In the genomic region with DNA sequence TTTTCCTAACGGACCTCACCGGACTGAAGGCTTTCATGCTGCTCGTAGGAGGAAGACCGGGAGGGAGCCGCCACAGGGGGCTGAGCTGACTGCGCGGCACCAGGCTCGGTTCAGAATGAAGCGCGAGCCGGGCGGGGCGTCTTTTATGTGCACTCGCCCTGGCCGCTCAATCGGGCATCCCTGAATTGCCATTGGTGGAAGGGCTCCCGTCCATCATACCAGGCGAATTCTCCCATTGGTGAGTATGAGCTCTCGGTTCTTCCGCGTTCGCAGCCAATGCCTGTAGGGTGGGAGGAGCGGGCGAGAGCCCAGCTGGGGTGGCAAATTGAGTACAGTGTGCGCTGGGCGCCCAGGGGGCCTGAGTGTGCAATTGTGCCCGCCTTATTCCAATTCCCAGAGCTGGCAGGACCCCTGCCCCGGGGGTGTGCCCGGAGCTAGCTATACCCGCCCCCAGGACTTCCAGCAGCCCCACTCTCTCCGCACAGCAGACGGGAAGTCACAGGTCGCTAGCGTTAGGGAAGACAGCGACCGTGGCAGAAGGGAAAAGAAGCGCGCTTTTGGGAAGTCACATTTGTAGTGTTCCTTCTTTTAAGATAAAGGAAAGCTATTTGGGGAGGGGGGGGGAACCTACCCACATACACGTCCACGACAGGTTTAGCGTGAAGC, we compare ENCODE assay signal across 8 mouse cellular contexts. TPM values are rescaled to one million over a fixed set of nuclear protein-coding genes. Genes with fewer than 3 reads are reported as not detected.
DNase-seq lines count a peak whose midpoint lies in the region; ATAC-seq lines count a peak whose summit lies in the region.

No protein-coding gene starts in this region.

- 0 out of 2 replicates have a peak, but pooled peaks cover 3% of the 10 kb centered on the region for H3K36me3 ChIP-seq in intestine, embryonic 14.5 days (ENCODE audit: control insufficient read depth, insufficient read depth, low read length)

- intact Hi-C loops in left cerebral cortex, postnatal 10 days (cut with DNase I) = loop anchor here (2.0 to 10.0 kb wide), 9 partner anchors 65 to 1181 kb away; no protein-coding TSS in a partner anchor

- H3K27ac ChIP-seq in intestine, embryonic 14.5 days (ENCODE audit: low read depth) = peak overlapping the region; percentile 99

- peak; percentile 99 to 100 for DNase-seq in adrenal gland, adult 18-20 months (ENCODE audit: low spot score in 2 of 2)
- DNase-seq in embryo, embryonic 11 days = peak; percentile 97
- DNase-seq in gastrocnemius, postnatal 25 days = peak; percentile 98
- peak; percentile 98 for DNase-seq in intestine, embryonic 14.5 days (ENCODE audit: low spot score)
- DNase-seq in left cerebral cortex, postnatal 10 days (ENCODE audit: extremely low spot score in 1 of 2, low spot score in 2 of 2) = peak; percentile 97 to 99
- peak; percentile 99 for DNase-seq in right cerebral cortex, postnatal 10 days (ENCODE audit: low spot score in 2 of 2)
- DNase-seq in urinary bladder, postnatal 14 days (ENCODE audit: low spot score) = peak; percentile 98

- peak overlapping the region; percentile 89 for H3K4me2 ChIP-seq in intestine, embryonic 14.5 days (ENCODE audit: low read length)

- under 1% methylated on average over 41 of the region's 41 CpGs for WGBS in intestine, embryonic 14.5 days

- H3K27me3 ChIP-seq in intestine, embryonic 14.5 days (replicated peaks; ENCODE audit: control insufficient read depth, insufficient read depth, low read length) = no peaks in the 10 kb centered on the region

- H3K9me3 ChIP-seq in intestine, embryonic 14.5 days (ENCODE audit: control insufficient read depth, low read length) = no peaks in the 10 kb centered on the region

- H3K4me1 ChIP-seq in intestine, embryonic 14.5 days (replicated peaks; ENCODE audit: control insufficient read depth, insufficient read depth, low read length) = peaks cover 22% of the 10 kb centered on the region

- H3K4me3 ChIP-seq in intestine, embryonic 14.5 days (ENCODE audit: low read depth, low read length) = peak overlapping the region; percentile 94

- ATAC-seq in intestine, embryonic 14.5 days (replicated peaks; ENCODE audit: low FRiP score, low TSS enrichment, low read depth) = peak; percentile 79
- ATAC-seq in megakaryocyte progenitor cell, adult 5-6 weeks (replicated peaks; ENCODE audit: poor library complexity) = peak; percentile 84

- peak overlapping the region; percentile 93 for H3K9ac ChIP-seq in intestine, embryonic 14.5 days (ENCODE audit: low read length)

RNA-seq across cellular contexts. Expression of a gene that starts 0.8 kb away (rescaled TPM):
- total RNA-seq in adrenal gland, adult 18-20 months (2021) = 100 to 1,000 TPM; 404 to 543 TPM
- 1 to 10 TPM; 3.2 to 4.5 TPM for total RNA-seq in gastrocnemius, postnatal 25 days (2021)
- polyA plus RNA-seq in intestine, embryonic 14.5 days (2014; fragmentation: Nextera tagmentation; extraction: Ambion mirVana) = 502 and 573 TPM in 2 replicates
- total RNA-seq in left cerebral cortex, postnatal 10 days (2021) = 100 to 1,000 TPM; 160 to 186 TPM
- 21.8 and 32.4 TPM in 2 replicates for total RNA-seq in megakaryocyte progenitor cell, adult 5-6 weeks (2015)
- 8.3 and 15.5 TPM in 2 replicates for total RNA-seq in megakaryocyte progenitor cell, adult 5-6 weeks (2017)

Comparison
In these comparisons a context has a peak if more than half of its experiments do, and no peak if none do; other contexts are left out.
1. Peak in every context shown above with its lines: DNase-seq, ATAC-seq, H3K4me3 ChIP-seq and H3K27ac ChIP-seq.
2. RNA of a gene that starts 0.8 kb away (total RNA-seq): 404 to 543 TPM in adrenal gland, adult 18-20 months and 160 to 186 TPM in left cerebral cortex, postnatal 10 days; 8.3 to 32.4 TPM in megakaryocyte progenitor cell, adult 5-6 weeks and 3.2 to 4.5 TPM in gastrocnemius, postnatal 25 days; every median in the first group is over 4 times any median in the second.